Mouse (Mus musculus) layer of hippocampus, adult 6 months (tissue): Measurements from ENCODE around the gene Cntn5. TPM values are rescaled to one million over a fixed set of nuclear protein-coding genes. Genes with fewer than 3 reads are reported as not detected.

ENCODE experiments used
- long read RNA-seq, 2 experiments: library from polyadenylated mRNA; unstranded; transcript quantifications; one replicate each; pipeline ENCODE4 v2.0.0; 2019 to 2020
- microRNA-seq: library from miRNA; unstranded; fragments of <30 nt; microRNA quantifications from one replicate; pipeline ENCODE4 v1.2.0, GENCODE M21; 2020
- polyA plus RNA-seq: library from polyadenylated mRNA; unstranded; fragments of <200 nt; fragmentation: Nextera tagmentation; gene quantifications from 2 replicates; pipeline ENCODE4 v1.2.3, GENCODE M21; 2021

Cntn5 gene
- polyA plus RNA-seq = 1.7 and 2.1 TPM in 2 replicates
- long read RNA-seq, experiment 1, partial matches to known transcripts = 3 of 10 reads
- long read RNA-seq, experiment 1, other reads (novel, unspliced or antisense) = 7 of 10 reads
- long read RNA-seq, experiment 2, partial matches to known transcripts = 3 of 27 reads
- long read RNA-seq, experiment 2, other reads (novel, unspliced or antisense) = 24 of 27 reads

GRCm38 (mm10) chr9:10904616-10905363, at the start of gene Cntn5:
Cntn5 (minus strand) TSS chr9:10904775.

Small RNA genes within 50 kb of the gene (microRNA-seq; reads per million reads assigned to microRNA genes)
- gene Gm24496 (not detected), gene Gm25086 (not detected), gene Gm26195 (not detected), gene Mir6237 (not detected)
